Mouse (Mus musculus) megakaryocyte progenitor cell, adult 5-6 weeks (primary cell): ENCODE measurements at regions not wholly inside any gene's neighbourhood (a gene's known extent, or its start where the extent isn't known, plus 50 kb on each side); places are given as distances from the start of the nearest gene placed in this dataset.

Experiments used
- ATAC-seq: replicated peaks from 2 replicates; pipeline ENCODE4 v1.8.0; 2016; ENCODE audit warnings: mild to moderate bottlenecking, moderate TSS enrichment, inconsistent platforms; ENCODE audit not compliant: poor library complexity

GRCm38 (mm10) chr14:23237376-23237775 is 776.9 kb downstream of the Kcnma1 start:
- ATAC-seq, result no peak

DNA sequence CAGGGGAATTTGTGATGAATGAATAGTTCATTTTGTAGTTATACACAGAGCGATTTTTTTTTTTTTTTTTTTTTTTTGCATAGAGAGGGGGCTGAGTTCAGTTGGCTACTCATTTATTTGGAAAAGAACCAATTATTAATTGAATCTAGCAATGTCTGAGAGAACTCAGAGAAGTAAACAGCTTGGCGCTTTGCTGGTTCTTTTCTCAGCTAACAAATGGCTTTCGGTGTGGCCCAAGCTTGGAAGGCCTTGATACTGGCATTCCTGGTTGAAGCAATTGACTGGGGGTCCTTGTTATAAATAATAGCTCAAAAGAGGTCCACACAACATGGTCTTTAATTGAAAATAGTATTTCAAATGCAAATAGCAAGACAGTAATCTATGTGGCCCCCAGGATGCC is 815.6 kb downstream of the Kcnma1 start:
- ATAC-seq, result no peak

DNA sequence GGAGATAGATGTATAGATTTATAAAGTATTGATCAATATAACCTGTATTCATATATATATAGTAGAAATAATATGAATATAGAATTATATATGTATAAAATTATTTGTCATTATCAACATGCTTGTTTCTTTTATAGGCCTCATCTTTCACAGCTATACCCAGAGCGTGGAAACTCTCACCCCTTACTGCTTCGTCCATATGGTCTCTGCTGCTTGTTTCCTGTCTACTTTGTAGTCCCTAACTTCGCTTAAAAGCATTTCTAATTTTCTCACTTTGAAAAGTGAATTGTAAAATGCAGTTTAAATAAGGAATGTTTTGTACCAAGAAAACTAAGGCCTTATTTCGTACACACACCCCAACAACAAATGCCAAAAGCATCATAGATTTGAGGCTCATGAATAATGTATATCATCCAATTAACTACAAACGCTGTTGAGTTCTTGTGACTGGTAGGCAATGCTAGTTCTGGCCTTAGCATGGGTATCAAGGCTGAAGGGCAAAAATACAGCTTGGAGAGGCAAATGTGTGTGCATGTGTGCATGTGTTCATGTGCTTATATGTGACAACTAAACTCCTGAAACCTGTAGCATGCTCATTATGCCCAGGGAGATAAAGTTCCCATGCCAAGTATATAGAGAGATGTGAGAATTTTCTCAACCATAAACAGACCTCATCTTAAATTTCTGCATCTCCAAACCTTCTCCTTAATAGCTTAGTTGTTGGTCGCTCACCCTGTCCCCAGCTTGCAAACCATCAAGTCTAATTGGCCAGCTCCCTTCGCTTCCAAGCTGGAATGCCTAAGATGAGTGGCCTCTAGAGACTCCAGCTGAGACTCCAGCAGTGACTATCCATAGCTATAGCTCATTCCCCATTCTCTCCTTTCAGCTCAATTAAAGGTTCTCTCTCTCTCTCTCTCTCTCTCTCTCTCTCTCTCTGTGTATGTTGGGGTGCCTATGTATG is 819.4 kb downstream of the Kcnma1 start:
- ATAC-seq, result no peak

DNA sequence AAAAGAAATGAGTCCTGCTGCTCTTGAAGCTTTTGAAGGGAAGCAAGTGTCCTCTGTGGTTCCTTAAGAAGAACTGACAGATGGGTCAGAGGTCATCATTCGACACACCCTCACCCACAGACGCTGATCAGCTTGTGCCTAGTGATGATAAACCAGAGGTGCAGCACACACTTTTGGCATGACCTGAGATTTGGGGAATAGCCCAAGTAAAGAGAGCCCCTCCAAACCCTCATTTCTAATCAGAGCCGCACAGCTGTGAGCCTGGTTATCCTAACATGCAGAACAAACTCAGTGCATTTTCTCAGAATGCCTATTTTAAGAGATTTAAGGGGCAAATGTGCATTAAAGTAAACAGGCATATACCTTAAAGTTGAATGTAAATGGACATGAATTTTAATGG is 821.7 kb downstream of the Kcnma1 start:
- no peak for ATAC-seq

DNA sequence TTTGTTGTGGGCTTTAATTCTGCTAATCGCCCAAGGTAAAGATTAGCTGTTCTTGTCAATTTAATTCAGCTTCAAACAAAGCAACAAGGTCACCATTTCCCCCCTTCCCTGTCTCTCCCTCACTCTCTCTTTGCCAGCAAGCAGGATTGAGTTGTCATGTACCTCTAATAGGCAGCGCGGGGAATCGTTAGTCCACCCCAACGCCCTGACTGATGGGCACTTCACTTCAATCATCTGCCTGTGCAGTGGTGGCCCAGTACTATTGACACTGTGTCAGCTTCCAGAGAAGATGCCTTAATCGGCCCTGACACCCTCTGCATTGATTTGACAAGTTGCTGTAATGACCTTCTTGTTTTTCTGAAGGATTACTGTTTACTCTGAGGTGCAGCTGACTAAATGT is 828.9 kb downstream of the Kcnma1 start:
- ATAC-seq, result no peak

DNA sequence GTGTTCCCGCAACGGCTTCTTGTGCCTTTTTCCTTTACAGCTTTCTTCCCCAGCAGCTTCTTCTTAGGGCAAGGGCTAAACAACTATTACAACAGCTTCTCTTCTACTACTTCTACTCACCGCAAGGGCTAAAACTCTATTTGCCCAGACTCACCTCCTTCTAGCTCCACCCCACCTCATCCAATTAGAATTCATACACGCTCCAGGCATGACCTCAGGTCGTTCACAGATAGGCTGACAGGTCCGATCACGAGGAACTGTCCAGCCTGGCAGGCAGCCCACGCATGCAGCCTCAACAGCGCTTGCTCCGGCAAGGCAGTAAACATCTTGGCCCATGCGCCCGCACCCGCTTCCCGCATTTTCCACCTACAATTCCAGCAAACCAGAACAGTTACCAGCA is 844.9 kb downstream of the Kcnma1 start:
- ATAC-seq, result no peak

- ATAC-seq, result no peak
These were observed 853.7 kb downstream of the Kcnma1 start for GRCm38 (mm10) chr14:23160567-23160966.

DNA sequence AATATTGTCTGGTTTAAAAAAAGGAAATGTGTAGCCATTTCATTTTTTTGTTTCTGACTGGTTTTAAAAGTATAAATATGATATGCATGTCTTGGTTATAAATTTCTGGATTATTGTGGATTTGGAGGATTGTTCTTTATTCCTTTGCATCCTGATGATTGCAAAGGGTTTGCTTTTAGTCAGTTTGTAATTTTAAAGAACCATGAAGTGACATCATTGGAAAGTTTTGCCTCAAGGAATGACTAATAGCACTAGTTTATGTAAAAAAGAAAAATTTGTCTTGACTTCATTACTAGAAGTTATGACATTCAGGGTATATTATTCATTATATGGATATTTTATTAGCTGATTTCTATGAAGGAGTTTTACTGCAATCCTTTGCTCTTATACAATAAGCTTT is 863.9 kb downstream of the Kcnma1 start:
- ATAC-seq, result no peak

DNA sequence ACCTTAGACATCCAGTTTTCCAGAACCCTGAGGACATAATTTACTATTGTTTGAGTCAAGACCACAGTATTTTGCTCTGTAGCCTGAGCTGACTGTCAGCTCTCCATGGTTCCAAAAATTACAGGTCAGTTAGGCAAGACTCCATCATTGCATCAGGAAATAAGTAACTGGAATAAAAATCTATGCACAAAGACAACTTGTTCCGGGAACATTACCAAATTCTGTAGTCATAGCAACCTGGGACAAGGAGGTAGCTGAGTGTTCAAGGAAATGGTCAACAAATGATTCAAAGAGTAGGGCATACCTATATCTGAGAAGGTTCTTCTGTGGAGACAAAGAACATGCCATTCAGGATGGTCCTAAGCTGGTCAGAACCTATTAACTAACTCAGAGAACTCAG is 867.3 kb downstream of the Kcnma1 start:
- no peak for ATAC-seq

- ATAC-seq, result 0 out of 2 replicates have a peak, but pooled peaks have one; percentile 29
These were observed 873.9 kb downstream of the Kcnma1 start for GRCm38 (mm10) chr14:23140385-23140784.

- no peak for ATAC-seq
These were observed 879.6 kb downstream of the Kcnma1 start for GRCm38 (mm10) chr14:23134723-23135122.

DNA sequence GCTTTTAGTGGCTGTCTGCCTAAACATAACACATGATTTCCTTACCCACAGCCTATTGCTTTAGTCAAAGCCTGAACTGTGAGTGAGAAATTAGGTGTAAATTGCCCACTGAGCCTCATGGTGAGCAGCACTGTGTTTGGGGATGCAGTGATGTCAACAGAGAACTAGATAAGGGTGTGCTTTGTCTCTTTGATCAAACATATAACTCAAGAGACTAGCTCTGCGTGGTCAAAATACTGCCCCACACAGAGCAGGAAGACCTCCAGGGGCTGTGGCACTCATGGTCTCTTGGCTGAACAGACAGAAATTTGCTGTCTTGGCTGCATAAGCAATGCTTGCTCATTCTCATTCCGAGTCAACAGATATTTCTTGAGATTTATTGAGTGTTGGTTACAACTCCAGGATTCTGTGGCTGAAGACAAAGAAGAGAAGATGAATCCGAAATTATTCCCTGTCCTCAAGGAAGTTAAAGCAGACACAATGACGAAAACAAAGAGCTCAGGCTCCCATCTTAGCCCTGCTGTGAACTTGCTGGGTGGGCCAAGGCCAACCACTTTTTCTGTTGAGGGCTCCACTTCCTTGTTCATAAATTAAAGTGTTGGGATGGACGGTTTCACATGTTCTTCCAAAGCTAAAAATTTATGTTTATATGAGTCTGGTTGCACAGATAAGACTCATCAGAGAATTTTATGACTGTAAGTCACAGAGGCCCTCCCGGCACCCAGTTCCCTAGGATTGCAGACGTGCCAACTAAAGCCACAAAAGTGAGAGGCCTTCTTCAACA is 882.4 kb downstream of the Kcnma1 start:
- no peak for ATAC-seq

GRCm38 (mm10) chr14:23115889-23116510 is 898.3 kb downstream of the Kcnma1 start:
- no peak for ATAC-seq

DNA sequence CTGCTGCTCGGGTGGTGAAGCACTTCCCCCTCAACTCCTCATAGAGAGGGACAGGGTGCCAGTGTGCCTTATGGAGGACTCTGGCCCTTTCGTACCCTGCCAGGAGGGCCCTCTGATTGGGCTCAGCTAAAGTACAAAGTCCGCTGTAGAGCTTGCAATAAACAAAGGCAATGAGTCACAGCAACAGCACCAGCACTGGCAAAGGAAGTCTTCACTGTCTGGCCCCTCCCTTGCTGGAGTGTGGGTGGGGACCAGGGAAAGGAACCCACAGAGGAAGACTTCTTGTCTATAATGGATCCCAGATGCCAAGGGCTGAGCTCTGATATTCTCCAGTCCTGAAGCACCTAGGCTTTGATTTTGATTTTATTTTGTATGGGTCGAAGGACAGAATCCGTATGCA is 899.4 kb downstream of the Kcnma1 start:
- ATAC-seq, result no peak

DNA sequence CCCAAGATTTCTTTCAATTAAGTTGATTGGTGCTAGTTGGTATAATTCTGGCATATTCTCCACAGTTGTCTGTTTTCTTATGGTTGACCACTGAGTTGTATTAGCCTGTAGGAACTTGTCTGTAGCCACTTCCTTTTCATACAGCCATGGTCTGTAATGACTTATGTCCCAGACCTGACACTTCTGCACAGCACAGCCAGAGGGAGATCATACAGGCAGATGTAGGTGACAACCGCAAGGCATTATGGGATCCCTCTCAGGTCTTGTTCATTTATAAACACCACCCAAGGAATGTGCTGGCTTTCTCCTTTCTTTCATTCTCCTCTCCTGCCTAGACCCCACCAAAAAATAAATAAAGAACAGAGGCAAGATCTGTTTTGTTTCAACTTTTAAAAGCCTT is 899.8 kb downstream of the Kcnma1 start:
- no peak for ATAC-seq

- ATAC-seq, result no peak
These were observed 901.9 kb downstream of the Kcnma1 start for GRCm38 (mm10) chr14:23112369-23112768.

- ATAC-seq, result no peak
These were observed 905.7 kb downstream of the Kcnma1 start for GRCm38 (mm10) chr14:23108590-23108989.

GRCm38 (mm10) chr14:23107466-23107865 is 906.8 kb downstream of the Kcnma1 start:
- no peak for ATAC-seq
